Mouse (Mus musculus): ENCODE data around the gene Ncs1. TPM values are rescaled to one million over a fixed set of nuclear protein-coding genes. Genes with fewer than 3 reads are reported as not detected.

The Ncs1 gene
- polyA plus RNA-seq, 1 experiment from 2014 or later, result 108 TPM

DNA sequence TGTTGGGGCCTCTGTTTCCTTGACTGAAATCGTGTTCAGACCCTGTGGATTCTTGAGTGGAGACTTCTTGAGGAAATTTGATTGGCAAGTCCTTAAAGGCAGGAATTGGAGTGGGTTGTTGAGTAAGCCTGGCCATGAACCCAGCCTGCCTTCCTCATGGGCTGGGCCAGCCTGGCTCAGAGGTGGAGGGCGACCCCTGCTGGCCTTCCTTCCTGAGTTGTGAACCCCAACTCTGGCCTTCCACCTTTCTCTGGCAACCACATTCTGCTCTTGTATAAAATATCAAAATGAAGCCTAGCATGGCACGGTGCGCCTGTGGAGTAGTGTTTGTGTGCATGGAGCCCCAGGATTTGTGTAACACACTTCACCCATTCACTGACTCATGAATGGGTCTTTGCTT is 60.1 kb downstream of the Ncs1 start:
- no peak for ATAC-seq (ENCODE audit: low FRiP score, low read depth)
- 0 out of 2 replicates have a peak, but pooled peaks cover 5% of the 10 kb centered on the region for H3K27me3 ChIP-seq (replicated peaks)
- H3K9ac ChIP-seq, result no peak overlapping the region
- WGBS, result 42% methylated on average over 4 of the region's 4 CpGs
- H3K27ac ChIP-seq, result no peak overlapping the region
- no peaks in the 10 kb centered on the region for H3K9me3 ChIP-seq
- H3K4me1 ChIP-seq, result 0 out of 2 replicates have a peak, but pooled peaks cover 5% of the 10 kb centered on the region
- H3K4me2 ChIP-seq (replicated peaks), result no peak overlapping the region
- H3K36me3 ChIP-seq, result no peaks in the 10 kb centered on the region
- no peak overlapping the region for H3K4me3 ChIP-seq

DNA sequence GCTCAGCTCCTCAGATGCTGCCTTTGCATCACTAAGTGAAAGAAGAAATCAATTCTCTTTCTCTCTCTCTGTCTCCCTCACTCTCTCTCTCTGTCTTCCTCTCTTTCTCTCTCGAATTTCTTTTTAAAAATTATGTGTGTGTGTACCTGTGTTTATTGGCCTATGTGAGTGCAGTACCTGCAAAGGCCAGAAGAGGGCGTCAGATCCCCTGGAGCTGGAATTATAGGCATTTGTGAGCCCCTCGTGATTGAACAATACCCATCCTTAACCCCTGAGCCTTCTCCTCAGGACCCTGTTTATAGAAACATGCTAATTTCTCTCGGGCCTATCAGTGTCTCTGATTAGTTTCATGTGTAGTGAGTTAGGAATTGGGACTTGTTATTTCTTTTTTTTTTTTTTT is 62.6 kb downstream of the Ncs1 start:
- no peaks in the 10 kb centered on the region for H3K36me3 ChIP-seq
- ATAC-seq (ENCODE audit: low FRiP score, low read depth), result no peak
- no peak overlapping the region for H3K4me3 ChIP-seq
- no peak overlapping the region for H3K27ac ChIP-seq
- 61% methylated on average over 4 of the region's 4 CpGs for WGBS
- no peaks in the 10 kb centered on the region for H3K9me3 ChIP-seq
- peaks cover 21% of the 10 kb centered on the region for H3K27me3 ChIP-seq (replicated peaks)
- 0 out of 2 replicates have a peak, but pooled peaks cover 5% of the 10 kb centered on the region for H3K4me1 ChIP-seq
- no peak overlapping the region for H3K4me2 ChIP-seq (replicated peaks)
- H3K9ac ChIP-seq, result no peak overlapping the region

GRCm38 (mm10) chr2:31309549-31309948 is 63.9 kb downstream of the Ncs1 start:
- H3K9me3 ChIP-seq, result no peaks in the 10 kb centered on the region
- no peak overlapping the region; the same call in 1 of the 2 replicates for H3K4me2 ChIP-seq (replicated peaks)
- peaks cover 34% of the 10 kb centered on the region for H3K27me3 ChIP-seq (replicated peaks)
- H3K4me3 ChIP-seq, result no peak overlapping the region
- 40% methylated on average over 15 of the region's 15 CpGs for WGBS
- no peak overlapping the region for H3K9ac ChIP-seq
- peaks cover 12% of the 10 kb centered on the region for H3K4me1 ChIP-seq
- no peak overlapping the region for H3K27ac ChIP-seq
- no peaks in the 10 kb centered on the region for H3K36me3 ChIP-seq
- no peak for ATAC-seq (ENCODE audit: low FRiP score, low read depth)

DNA sequence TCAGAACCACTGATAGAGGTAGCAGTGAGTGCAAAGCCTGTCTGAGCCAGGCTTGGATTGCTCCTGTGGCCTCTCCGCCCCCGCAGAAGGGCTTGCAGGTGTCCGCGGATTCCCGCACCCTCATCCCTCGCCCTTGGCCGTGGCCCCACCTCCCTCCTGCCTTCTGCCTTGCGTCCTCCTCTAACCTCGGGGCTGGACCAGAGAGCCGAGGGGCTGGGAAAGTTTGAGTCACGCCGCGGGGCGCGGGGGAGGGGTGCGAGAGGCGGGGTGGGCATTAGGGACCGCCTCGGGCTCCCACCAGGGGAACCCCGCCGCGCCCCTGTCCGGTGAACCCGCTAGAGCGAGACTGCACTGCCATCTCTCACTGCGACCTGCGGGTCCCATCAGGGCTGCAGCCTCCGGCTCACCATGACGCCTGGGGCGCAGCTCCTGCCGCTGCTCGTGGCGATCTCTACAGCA is 68.4 kb downstream of the Ncs1 start, which contains the start of gene Hmcn2:
Hmcn2 (plus strand) TSS at position 409 of the 459 bp plus-strand sequence.
- ATAC-seq (ENCODE audit: low FRiP score, low read depth), result no peak
- Histone ChIP-seq H3K9ac (no peak within 1 kb of the TSS), H3K27ac (no peak within 1 kb of the TSS), H3K4me1 (peaks cover 13% of the 10 kb centered on the region), H3K27me3 (replicated peaks) (peaks cover 59% of the 10 kb centered on the region), H3K4me3 (no peak within 1 kb of the TSS), H3K36me3 (no peaks in the 10 kb centered on the region), H3K9me3 (no peaks in the 10 kb centered on the region), H3K4me2 (replicated peaks) (peak within 1 kb of the TSS; percentile 48)
- 4% methylated on average over 33 of the region's 33 CpGs for WGBS

- Histone ChIP-seq H3K4me1 (peaks cover 8% of the 10 kb centered on the region), H3K27ac (no peak overlapping the region), H3K36me3 (no peaks in the 10 kb centered on the region), H3K27me3 (replicated peaks) (peaks cover 39% of the 10 kb centered on the region), H3K4me2 (replicated peaks) (no peak overlapping the region), H3K9me3 (no peaks in the 10 kb centered on the region), H3K9ac (no peak overlapping the region), H3K4me3 (no peak overlapping the region)
- WGBS, result 19% methylated on average over 2 of the region's 2 CpGs
- no peak for ATAC-seq (ENCODE audit: low FRiP score, low read depth)
Observed at GRCm38 (mm10) chr2:31318162-31318561, 72.5 kb downstream of the Ncs1 start.

- 72% methylated on average over 2 of the region's 2 CpGs for WGBS
- Histone ChIP-seq H3K36me3 (no peaks in the 10 kb centered on the region), H3K4me3 (no peak overlapping the region), H3K27me3 (replicated peaks) (peaks cover 28% of the 10 kb centered on the region), H3K27ac (no peak overlapping the region), H3K9ac (no peak overlapping the region), H3K9me3 (no peaks in the 10 kb centered on the region), H3K4me1 (peaks cover 5% of the 10 kb centered on the region), H3K4me2 (replicated peaks) (no peak overlapping the region)
- no peak for ATAC-seq (ENCODE audit: low FRiP score, low read depth)
Observed at GRCm38 (mm10) chr2:31319200-31319599, 73.6 kb downstream of the Ncs1 start.

DNA sequence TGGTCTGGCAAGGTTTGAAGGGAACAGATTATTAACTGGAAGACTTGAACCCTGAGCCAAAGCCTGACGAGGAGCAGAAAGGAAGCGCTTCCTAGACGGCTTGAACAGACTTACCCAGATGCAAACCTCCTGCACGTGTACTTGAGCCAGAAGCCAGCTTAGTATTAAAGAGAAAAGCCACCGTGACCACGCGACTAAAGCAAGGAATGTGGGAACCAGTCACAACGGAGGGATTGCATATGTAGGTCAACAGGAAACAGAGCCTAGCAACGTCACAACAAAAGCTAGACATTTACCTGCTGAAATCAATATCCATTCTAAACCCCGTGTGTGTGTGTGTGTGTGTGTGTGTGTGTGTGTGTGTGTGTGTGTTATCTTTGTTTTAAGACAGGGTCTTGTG is 81.6 kb downstream of the Ncs1 start:
- H3K36me3 ChIP-seq, result no peaks in the 10 kb centered on the region
- no peak overlapping the region for H3K4me2 ChIP-seq (replicated peaks)
- no peak overlapping the region for H3K9ac ChIP-seq
- no peaks in the 10 kb centered on the region for H3K27me3 ChIP-seq (replicated peaks)
- no peaks in the 10 kb centered on the region for H3K4me1 ChIP-seq
- no peak for ATAC-seq (ENCODE audit: low FRiP score, low read depth)
- H3K9me3 ChIP-seq, result no peaks in the 10 kb centered on the region
- H3K4me3 ChIP-seq, result no peak overlapping the region
- 46% methylated on average over 10 of the region's 10 CpGs for WGBS
- H3K27ac ChIP-seq, result no peak overlapping the region

GRCm38 (mm10) chr2:31337706-31338330 is 92.2 kb downstream of the Ncs1 start:
- no peak overlapping the region for H3K27ac ChIP-seq
- no peak for ATAC-seq (ENCODE audit: low FRiP score, low read depth)
- H3K27me3 ChIP-seq (replicated peaks), result 0 out of 2 replicates have a peak, but pooled peaks cover 3% of the 10 kb centered on the region
- H3K4me3 ChIP-seq, result no peak overlapping the region
- no peaks in the 10 kb centered on the region for H3K9me3 ChIP-seq
- H3K36me3 ChIP-seq, result no peaks in the 10 kb centered on the region
- H3K9ac ChIP-seq, result no peak overlapping the region
- H3K4me2 ChIP-seq (replicated peaks), result no peak overlapping the region
- H3K4me1 ChIP-seq, result peaks cover 6% of the 10 kb centered on the region; the same call in 1 of the 2 replicates
- WGBS, result 64% methylated on average over 12 of the region's 12 CpGs

- Histone ChIP-seq H3K27me3 (replicated peaks) (0 out of 2 replicates have a peak, but pooled peaks cover 3% of the 10 kb centered on the region), H3K4me1 (peaks cover 6% of the 10 kb centered on the region; the same call in 1 of the 2 replicates), H3K4me2 (replicated peaks) (no peak overlapping the region), H3K4me3 (no peak overlapping the region), H3K9me3 (peaks cover 2% of the 10 kb centered on the region; the same call in 1 of the 2 replicates), H3K27ac (no peak overlapping the region), H3K9ac (no peak overlapping the region), H3K36me3 (no peaks in the 10 kb centered on the region)
- ATAC-seq (ENCODE audit: low FRiP score, low read depth), result no peak
- WGBS, result 63% methylated on average over 9 of the region's 9 CpGs
Observed at GRCm38 (mm10) chr2:31339826-31340225, 94.2 kb downstream of the Ncs1 start.

DNA sequence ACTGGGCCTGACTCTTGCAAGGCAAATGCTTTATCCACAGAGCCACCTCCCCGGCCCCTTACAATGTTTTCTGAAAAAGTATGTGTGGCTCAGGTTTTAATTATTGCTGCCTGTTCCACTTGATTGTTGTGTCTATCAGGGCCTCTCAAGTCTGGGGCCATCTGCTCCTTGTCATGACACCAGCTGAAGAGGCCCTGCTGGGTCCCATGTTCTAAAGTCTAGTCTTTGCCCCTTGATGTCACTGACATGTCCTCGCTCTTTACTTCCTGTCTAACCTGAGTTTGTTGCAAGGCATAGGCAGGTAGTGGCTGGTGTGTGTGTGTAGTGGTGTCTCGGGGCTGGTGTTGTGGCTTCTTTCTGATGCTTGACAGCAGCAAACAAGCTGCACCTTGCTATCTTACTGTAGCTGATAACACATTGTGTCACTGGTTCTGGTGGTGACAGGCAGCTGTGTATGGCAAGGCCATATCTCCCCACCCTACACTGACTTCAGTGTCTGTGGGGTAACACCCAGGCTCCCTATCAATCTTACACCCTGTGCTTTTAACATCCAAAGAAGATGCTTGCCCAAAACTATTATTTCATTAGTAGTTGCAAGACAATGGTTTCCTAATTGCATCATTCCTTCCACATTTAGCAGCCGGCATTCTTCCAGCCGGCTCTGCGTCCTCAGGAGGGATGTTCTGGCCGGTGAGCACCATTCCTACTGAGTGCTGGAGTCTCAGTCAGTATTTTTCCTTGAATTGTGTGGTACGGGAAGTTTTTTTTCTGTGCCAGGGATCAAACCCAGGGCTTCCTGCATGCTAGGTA is 96.3 kb downstream of the Ncs1 start:
- H3K4me3 ChIP-seq, result no peak overlapping the region
- 82% methylated on average over 8 of the region's 8 CpGs for WGBS
- peaks cover 6% of the 10 kb centered on the region; the same call in 1 of the 2 replicates for H3K4me1 ChIP-seq
- no peak overlapping the region for H3K9ac ChIP-seq
- no peak for ATAC-seq (ENCODE audit: low FRiP score, low read depth)
- H3K9me3 ChIP-seq, result peaks cover 6% of the 10 kb centered on the region; the same call in 1 of the 2 replicates
- no peaks in the 10 kb centered on the region for H3K27me3 ChIP-seq (replicated peaks)
- H3K4me2 ChIP-seq (replicated peaks), result no peak overlapping the region
- no peak overlapping the region for H3K27ac ChIP-seq
- no peaks in the 10 kb centered on the region for H3K36me3 ChIP-seq
